Mouse (Mus musculus): ENCODE results near the gene Hspg2. TPM values are rescaled to one million over a fixed set of nuclear protein-coding genes. Genes with fewer than 3 reads are reported as not detected.
A peak's percentile ranks its signal among the peaks of the same experiment; 100 is the strongest.

The Hspg2 gene
- polyA plus RNA-seq, 1 experiment from 2014 or later: 12.4 TPM

DNA sequence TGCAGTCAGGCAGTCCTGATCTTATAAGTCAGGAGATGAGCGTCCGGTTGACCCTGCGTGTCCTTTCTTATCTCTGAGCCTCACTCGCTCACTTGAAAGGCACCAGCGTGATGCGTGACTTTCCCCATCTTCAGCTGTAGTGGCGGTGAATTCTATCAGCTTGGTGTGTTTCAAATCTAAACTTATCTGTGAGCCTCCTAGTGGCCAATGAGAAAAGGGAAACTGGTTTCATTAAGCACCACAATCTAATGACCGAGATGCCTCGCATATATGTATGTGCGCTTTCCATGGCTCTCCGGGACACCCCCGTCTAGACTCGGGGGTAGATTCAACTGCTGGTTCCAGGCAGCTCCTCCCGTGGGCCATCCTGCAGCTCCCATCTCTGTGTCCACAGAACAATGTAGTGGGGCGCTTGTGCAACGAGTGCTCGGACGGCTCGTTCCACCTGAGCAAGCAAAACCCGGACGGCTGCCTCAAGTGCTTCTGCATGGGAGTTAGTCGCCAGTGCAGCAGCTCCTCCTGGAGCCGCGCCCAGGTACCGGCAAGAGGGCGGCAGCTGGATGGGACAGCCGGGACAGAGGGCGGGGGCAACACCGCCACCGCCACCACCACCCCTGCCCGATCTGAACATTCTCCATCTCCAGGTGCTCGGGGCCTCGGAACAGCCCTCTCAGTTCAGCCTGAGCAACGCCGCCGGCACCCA is 49.6 kb downstream of the Hspg2 start:
- WGBS: 89% methylated on average over 36 of the region's 36 CpGs
- Histone ChIP-seq H3K27me3 (replicated peaks) (no peaks in the 10 kb centered on the region), H3K4me1 (no peaks in the 10 kb centered on the region), H3K36me3 (peaks cover 32% of the 10 kb centered on the region), H3K4me2 (replicated peaks) (no peak overlapping the region), H3K4me3 (no peak overlapping the region), H3K27ac (no peak overlapping the region), H3K9ac (no peak overlapping the region), H3K9me3 (no peaks in the 10 kb centered on the region)
- ATAC-seq (ENCODE audit: low FRiP score, low read depth): no peak

DNA sequence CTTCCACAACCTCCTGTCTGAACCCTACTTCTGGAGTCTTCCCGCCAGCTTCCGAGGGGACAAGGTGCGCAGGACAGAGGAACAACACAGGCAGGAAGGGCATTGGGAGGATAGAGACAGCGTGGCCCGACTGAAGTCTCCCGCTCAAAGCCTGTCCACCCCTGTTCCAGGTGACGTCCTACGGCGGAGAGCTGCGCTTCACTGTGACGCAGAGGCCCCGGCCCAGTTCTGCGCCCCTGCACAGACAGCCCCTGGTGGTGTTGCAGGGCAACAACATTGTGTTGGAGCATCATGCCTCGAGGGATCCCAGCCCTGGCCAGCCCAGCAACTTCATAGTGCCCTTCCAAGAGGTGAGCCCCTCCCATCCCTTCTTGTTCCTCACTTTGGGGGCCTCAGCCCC is 50.2 kb downstream of the Hspg2 start:
- peaks cover 38% of the 10 kb centered on the region for H3K36me3 ChIP-seq

DNA sequence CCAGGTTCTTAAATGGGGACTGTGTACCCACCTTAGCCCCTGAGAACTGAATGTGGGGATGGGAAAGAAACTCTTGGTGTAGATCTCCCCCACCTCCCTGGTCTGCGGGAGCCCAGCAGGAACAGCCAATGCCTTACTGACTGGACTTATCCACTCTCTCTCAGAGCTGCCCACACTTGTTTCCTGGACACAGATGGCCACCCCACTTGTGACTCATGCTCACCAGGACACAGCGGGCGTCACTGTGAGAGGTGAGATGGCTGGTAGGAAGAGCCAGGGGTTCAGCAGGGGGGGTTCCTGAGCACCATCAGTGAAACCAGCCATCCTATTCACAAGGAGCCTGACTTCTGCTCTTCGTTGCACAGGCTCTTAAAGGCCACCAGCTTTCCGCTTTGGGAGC is 51.8 kb downstream of the Hspg2 start:
- Histone ChIP-seq H3K9me3 (no peaks in the 10 kb centered on the region), H3K9ac (no peak overlapping the region), H3K4me3 (no peak overlapping the region), H3K36me3 (peaks cover 35% of the 10 kb centered on the region), H3K4me1 (no peaks in the 10 kb centered on the region), H3K27me3 (replicated peaks) (no peaks in the 10 kb centered on the region), H3K4me2 (replicated peaks) (no peak overlapping the region), H3K27ac (no peak overlapping the region)
- ATAC-seq (ENCODE audit: low FRiP score, low read depth): no peak
- 91% methylated on average over 5 of the region's 5 CpGs for WGBS

More for the DNA sequence above, 50.2 kb downstream of the Hspg2 start:
- Histone ChIP-seq H3K9me3 (no peaks in the 10 kb centered on the region), H3K27ac (no peak overlapping the region), H3K4me3 (no peak overlapping the region), H3K4me2 (replicated peaks) (no peak overlapping the region), H3K27me3 (replicated peaks) (no peaks in the 10 kb centered on the region), H3K9ac (no peak overlapping the region), H3K4me1 (no peaks in the 10 kb centered on the region)
- WGBS: 87% methylated on average over 14 of the region's 14 CpGs
- no peak for ATAC-seq (ENCODE audit: low FRiP score, low read depth)

DNA sequence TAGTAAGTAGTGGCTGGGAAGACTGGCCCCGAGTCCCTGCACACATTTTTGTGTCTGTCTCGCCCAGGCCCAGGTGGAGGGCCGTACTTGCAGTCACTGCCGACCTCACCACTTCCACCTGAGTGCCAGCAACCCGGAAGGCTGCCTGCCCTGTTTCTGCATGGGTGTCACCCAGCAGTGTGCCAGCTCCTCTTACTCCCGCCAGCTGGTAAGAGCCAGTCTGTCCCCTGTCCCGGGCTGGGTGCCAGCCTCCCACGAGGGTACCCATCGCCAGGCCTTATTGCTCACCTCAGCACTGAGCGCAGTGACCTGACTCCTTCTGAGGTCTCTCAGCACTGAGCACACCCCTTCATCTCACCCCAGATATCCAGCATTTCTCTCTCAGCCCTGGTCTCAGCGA is 53.4 kb downstream of the Hspg2 start:
- no peak overlapping the region for H3K27ac ChIP-seq

DNA sequence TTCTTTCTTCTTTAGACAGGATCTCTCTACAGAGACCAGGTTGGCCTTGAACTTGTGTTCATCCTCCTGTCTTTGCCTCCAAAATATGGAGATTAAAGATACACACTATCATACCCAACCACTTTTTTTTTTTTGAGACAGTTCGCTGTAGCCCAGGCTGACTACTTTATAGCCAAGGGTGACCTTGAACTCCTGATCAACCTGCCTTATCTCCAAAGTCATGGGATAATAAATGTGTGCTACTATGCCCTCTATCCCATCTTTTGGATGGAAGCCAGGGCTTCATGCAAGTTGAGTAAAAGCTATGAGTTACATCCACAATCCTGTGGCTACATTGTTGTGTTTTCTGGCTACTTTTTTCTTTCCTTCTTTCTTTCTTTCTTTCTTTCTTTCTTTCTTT is 56.9 kb downstream of the Hspg2 start:
- no peak overlapping the region for H3K27ac ChIP-seq
- peaks cover 6% of the 10 kb centered on the region; the same call in 1 of the 2 replicates for H3K4me1 ChIP-seq
- peaks cover 24% of the 10 kb centered on the region for H3K36me3 ChIP-seq
- no peak overlapping the region for H3K4me3 ChIP-seq
- ATAC-seq (ENCODE audit: low FRiP score, low read depth): no peak
- H3K9me3 ChIP-seq: no peaks in the 10 kb centered on the region
- no peak overlapping the region for H3K4me2 ChIP-seq (replicated peaks)
- WGBS: 91% methylated on average over 1 of the region's 1 CpGs
- no peaks in the 10 kb centered on the region for H3K27me3 ChIP-seq (replicated peaks)
- no peak overlapping the region for H3K9ac ChIP-seq

More for the DNA sequence above, 53.4 kb downstream of the Hspg2 start:
- no peak overlapping the region for H3K9ac ChIP-seq
- H3K9me3 ChIP-seq: no peaks in the 10 kb centered on the region
- 92% methylated on average over 11 of the region's 11 CpGs for WGBS
- H3K4me2 ChIP-seq (replicated peaks): no peak overlapping the region
- H3K36me3 ChIP-seq: peaks cover 36% of the 10 kb centered on the region
- no peaks in the 10 kb centered on the region for H3K27me3 ChIP-seq (replicated peaks)
- no peak for ATAC-seq (ENCODE audit: low FRiP score, low read depth)
- no peaks in the 10 kb centered on the region for H3K4me1 ChIP-seq
- no peak overlapping the region for H3K4me3 ChIP-seq

DNA sequence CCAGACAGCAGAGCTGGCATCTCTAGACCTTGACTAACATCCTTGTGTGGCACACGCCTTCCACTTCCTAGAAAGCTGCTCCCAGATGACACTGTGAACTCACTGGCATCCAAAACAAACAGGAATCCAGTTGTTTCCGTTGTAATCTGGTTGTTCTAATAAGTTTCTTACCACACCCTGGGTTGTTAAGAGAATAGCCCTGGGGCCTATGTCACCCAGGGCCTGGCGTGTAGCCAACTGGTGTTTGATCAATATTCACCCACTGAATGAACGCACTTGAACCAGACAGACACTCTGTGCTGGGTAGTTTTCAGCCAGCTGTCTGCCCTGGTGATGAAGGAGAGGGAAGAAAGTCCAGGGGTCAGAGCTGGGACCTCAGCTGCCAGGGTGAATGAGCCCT is 58.8 kb downstream of the Hspg2 start:
- H3K9ac ChIP-seq: 0 out of 2 replicates have a peak overlapping the region, but pooled peaks have one; percentile 13
- no peaks in the 10 kb centered on the region for H3K9me3 ChIP-seq
- H3K4me3 ChIP-seq: no peak overlapping the region
- WGBS: 61% methylated on average over 4 of the region's 4 CpGs
- ATAC-seq (ENCODE audit: low FRiP score, low read depth): no peak
- H3K27ac ChIP-seq: no peak overlapping the region
- H3K4me1 ChIP-seq: peaks cover 6% of the 10 kb centered on the region; the same call in 1 of the 2 replicates
- peaks cover 18% of the 10 kb centered on the region for H3K36me3 ChIP-seq
- no peaks in the 10 kb centered on the region for H3K27me3 ChIP-seq (replicated peaks)
- no peak overlapping the region for H3K4me2 ChIP-seq (replicated peaks)

DNA sequence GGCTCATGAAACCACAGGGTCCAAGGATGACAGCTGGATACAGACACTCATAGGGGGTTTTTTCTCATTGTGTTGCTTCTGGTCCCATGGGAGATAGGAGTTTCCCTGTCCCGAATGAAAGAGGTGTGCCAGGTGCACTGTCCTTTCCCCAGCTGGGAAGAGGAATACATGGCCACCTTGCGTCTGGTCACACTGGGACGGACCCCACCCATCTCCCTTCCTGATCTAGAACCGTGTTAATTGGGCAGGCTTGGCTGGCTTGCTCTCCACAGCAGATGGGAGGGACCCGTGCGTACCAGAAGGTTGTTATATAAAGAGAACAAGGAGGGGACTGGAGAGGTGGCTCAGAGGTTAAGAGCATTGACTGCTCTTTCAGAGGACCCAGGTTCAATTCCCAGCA is 59.3 kb downstream of the Hspg2 start:
- no peaks in the 10 kb centered on the region for H3K27me3 ChIP-seq (replicated peaks)
- no peak overlapping the region for H3K4me3 ChIP-seq
- H3K9ac ChIP-seq: no peak overlapping the region
- peaks cover 6% of the 10 kb centered on the region; the same call in 1 of the 2 replicates for H3K4me1 ChIP-seq
- no peak overlapping the region for H3K4me2 ChIP-seq (replicated peaks)
- no peak overlapping the region for H3K27ac ChIP-seq
- H3K9me3 ChIP-seq: no peaks in the 10 kb centered on the region
- H3K36me3 ChIP-seq: peaks cover 14% of the 10 kb centered on the region
- no peak for ATAC-seq (ENCODE audit: low FRiP score, low read depth)
- 83% methylated on average over 6 of the region's 6 CpGs for WGBS

DNA sequence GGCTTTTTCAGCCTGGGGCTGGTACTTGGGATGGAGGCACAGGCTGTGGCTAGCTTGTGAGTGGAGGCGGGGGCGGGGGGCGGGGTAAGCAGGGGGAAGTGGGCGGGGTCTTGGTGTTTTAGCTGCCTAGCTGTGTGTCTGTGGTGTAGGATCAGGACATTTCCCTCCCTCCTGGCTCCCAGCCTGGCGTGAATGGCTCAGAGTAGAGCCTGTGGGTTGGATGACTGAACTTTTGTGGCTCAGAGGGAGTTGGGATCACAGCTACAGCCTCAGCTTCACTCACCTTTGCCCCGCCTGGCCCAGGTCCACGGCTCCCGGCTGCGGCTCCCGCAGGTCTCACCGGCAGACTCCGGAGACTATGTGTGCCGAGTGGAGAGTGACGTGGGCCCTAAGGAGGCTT is 71.8 kb downstream of the Hspg2 start:
- H3K9me3 ChIP-seq: no peaks in the 10 kb centered on the region
- ATAC-seq (ENCODE audit: low FRiP score, low read depth): no peak
- no peaks in the 10 kb centered on the region for H3K27me3 ChIP-seq (replicated peaks)
- no peaks in the 10 kb centered on the region for H3K4me1 ChIP-seq
- H3K4me3 ChIP-seq: no peak overlapping the region
- H3K36me3 ChIP-seq: peaks cover 23% of the 10 kb centered on the region
- whole genome bisulfite sequencing: 76% methylated on average over 14 of the region's 14 CpGs
- no peak overlapping the region for H3K27ac ChIP-seq
- H3K9ac ChIP-seq: no peak overlapping the region
- H3K4me2 ChIP-seq (replicated peaks): no peak overlapping the region

DNA sequence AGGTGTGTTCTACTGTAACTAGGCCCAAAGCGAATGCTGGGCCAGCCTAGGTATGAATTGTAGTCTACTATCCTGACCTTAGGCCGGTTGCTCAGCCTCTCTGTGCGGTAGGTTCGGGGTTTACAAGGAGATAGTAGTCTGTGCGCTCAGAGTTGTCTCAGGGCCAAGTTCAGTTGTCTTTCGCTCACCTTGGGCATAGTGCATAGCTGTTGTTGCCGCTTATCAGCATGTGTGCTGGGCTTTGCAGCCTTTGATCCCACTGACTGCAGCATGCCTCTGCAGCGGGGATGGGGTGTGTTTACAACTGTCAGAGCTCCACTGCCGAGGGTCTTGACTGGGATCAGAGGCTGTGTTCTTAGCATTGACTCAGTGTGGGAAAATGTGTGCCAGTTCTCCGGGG is 74.4 kb downstream of the Hspg2 start:
- Histone ChIP-seq H3K4me3 (no peak overlapping the region), H3K9me3 (no peaks in the 10 kb centered on the region), H3K4me2 (replicated peaks) (no peak overlapping the region), H3K36me3 (peaks cover 42% of the 10 kb centered on the region), H3K4me1 (no peaks in the 10 kb centered on the region), H3K27ac (no peak overlapping the region), H3K9ac (no peak overlapping the region), H3K27me3 (replicated peaks) (no peaks in the 10 kb centered on the region)
- no peak for ATAC-seq (ENCODE audit: low FRiP score, low read depth)
- WGBS: 92% methylated on average over 10 of the region's 10 CpGs

DNA sequence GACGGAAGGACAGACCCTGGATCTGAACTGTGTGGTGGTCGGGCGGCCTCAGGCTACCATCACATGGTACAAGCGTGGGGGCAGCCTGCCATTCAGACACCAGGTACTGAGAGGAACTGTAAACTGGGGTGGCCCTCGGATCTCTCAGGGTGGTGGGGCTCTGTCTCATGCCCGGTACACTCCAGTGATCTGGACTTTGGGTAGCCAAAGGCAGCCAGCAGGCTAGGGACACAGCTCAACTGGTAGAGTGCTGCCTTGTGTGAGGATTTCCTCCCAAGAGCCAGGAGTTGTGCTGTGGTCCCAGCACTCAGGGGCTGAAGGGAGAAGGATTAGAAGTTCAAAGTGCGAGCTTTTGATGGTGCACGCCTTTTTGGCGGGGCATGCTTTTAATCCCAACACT is 77.0 kb downstream of the Hspg2 start:
- H3K27ac ChIP-seq: no peak overlapping the region
- H3K4me2 ChIP-seq (replicated peaks): no peak overlapping the region
- no peaks in the 10 kb centered on the region for H3K9me3 ChIP-seq
- WGBS: 89% methylated on average over 9 of the region's 9 CpGs
- H3K27me3 ChIP-seq (replicated peaks): no peaks in the 10 kb centered on the region
- H3K9ac ChIP-seq: no peak overlapping the region
- peaks cover 36% of the 10 kb centered on the region for H3K36me3 ChIP-seq
- ATAC-seq (ENCODE audit: low FRiP score, low read depth): no peak
- no peaks in the 10 kb centered on the region for H3K4me1 ChIP-seq
- no peak overlapping the region for H3K4me3 ChIP-seq

DNA sequence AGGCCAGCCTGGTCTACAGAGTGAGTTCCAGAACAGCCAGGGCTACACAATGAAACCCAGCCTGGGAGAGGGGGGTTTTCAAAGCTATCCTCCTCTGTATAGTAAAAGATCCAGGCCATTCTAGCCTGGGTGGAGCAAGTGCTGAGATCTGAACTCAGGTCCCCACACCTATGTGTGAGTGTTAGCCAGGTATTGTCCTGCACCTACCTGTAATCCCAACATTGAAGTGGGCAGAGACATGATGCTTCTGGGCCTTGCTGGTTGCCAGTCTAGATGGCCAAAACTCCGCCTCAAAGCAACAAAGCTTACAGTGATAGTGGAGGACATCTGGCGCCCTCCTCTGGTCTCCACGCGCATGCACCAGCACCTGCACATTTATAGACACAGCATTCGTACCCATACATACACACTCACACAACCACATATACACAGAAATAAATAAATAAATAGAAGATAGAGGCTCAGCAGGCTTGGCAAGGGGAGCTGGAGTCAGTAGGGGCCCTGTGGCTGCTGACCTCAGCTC is 77.5 kb downstream of the Hspg2 start:
- H3K4me2 ChIP-seq (replicated peaks): no peak overlapping the region
- H3K4me3 ChIP-seq: no peak overlapping the region
- no peaks in the 10 kb centered on the region for H3K27me3 ChIP-seq (replicated peaks)
- no peaks in the 10 kb centered on the region for H3K9me3 ChIP-seq
- H3K27ac ChIP-seq: no peak overlapping the region
- peaks cover 41% of the 10 kb centered on the region for H3K36me3 ChIP-seq
- H3K4me1 ChIP-seq: no peaks in the 10 kb centered on the region
- no peak for ATAC-seq (ENCODE audit: low FRiP score, low read depth)
- 68% methylated on average over 5 of the region's 5 CpGs for WGBS
- no peak overlapping the region for H3K9ac ChIP-seq

DNA sequence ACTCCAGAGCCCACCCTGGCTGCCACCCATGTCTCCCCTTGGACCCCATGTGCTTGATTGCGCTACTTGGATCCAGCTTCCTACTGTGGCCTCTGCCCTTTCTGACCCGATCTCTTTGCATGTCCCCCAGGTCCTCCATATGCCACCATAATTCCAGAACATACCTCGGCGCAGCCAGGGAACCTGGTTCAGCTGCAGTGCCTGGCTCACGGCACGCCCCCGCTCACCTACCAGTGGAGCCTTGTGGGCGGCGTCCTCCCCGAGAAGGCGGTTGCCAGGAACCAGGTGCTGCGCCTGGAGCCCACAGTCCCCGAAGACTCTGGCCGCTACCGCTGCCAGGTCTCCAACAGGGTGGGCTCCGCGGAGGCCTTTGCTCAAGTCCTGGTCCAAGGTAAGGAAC is 84.9 kb downstream of the Hspg2 start:
- H3K4me3 ChIP-seq: no peak overlapping the region
- H3K36me3 ChIP-seq: peaks cover 38% of the 10 kb centered on the region
- no peak overlapping the region for H3K9ac ChIP-seq
- H3K4me1 ChIP-seq: no peaks in the 10 kb centered on the region
- no peaks in the 10 kb centered on the region for H3K27me3 ChIP-seq (replicated peaks)
- no peak overlapping the region for H3K4me2 ChIP-seq (replicated peaks)
- 95% methylated on average over 17 of the region's 17 CpGs for WGBS
- no peaks in the 10 kb centered on the region for H3K9me3 ChIP-seq
- no peak overlapping the region for H3K27ac ChIP-seq
- no peak for ATAC-seq (ENCODE audit: low FRiP score, low read depth)

DNA sequence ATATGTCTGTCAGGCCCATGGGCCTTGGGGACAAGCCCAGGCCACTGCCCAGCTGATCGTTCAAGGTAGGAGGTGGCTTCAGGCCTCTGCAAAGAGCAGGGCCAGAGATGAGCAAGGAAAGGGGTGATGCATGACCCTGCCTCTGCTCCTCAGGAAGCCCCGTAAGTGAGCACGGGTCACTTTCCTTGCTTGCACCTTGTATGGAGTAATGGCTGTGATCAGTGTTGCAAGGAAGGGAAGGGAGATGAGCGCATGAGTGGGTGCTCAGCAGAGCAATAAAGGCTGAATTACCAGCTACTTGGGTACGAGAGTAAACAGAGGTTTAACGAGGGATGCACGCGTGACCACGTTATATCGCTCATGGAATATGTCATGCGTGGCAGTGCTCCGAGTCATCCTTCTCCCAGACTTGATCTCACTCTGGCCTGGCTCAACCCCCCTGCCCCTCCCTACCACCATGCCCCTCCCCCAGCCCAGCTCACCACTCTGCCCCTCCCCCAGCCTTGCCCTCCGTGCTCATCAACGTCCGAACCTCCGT is 88.2 kb downstream of the Hspg2 start:
- Histone ChIP-seq H3K36me3 (peaks cover 30% of the 10 kb centered on the region), H3K27ac (no peak overlapping the region), H3K9ac (no peak overlapping the region), H3K4me3 (no peak overlapping the region), H3K27me3 (replicated peaks) (no peaks in the 10 kb centered on the region), H3K4me2 (replicated peaks) (no peak overlapping the region), H3K4me1 (no peaks in the 10 kb centered on the region), H3K9me3 (no peaks in the 10 kb centered on the region)
- 90% methylated on average over 16 of the region's 16 CpGs for WGBS
- no peak for ATAC-seq (ENCODE audit: low FRiP score, low read depth)

Data from neural tube, embryonic 12.5 days (tissue).